Mouse (Mus musculus): ENCODE data around the gene Srd5a3. TPM values are rescaled to one million over a fixed set of nuclear protein-coding genes. Genes with fewer than 3 reads are reported as not detected.
"Not testable (repeated sequence)": the region's sequence is repeated elsewhere in the genome, so short reads cannot be mapped to it uniquely, and the experiment has no call there.

Gene Srd5a3
- 10 to 100 TPM; 18.2 to 22.3 (median 21.1) TPM for total RNA-seq (2022)

GRCm38 (mm10) chr5:76139808-76140729 is at the start of gene Srd5a3:
Gene Srd5a3, plus strand, starts transcription at chr5:76140271.
- DNase-seq (ENCODE audit: low spot score in 2 of 2), result peak; percentile 90 to 93

- not testable (repeated sequence) for DNase-seq (ENCODE audit: low spot score in 2 of 2)
Measured at GRCm38 (mm10) chr5:76103809-76104208, 36.3 kb upstream of the Srd5a3 start.

GRCm38 (mm10) chr5:76107306-76107705 is 32.8 kb upstream of the Srd5a3 start:
- DNase-seq (ENCODE audit: low spot score in 2 of 2), result no peak

- DNase-seq (ENCODE audit: low spot score in 2 of 2), result no peak
Measured at GRCm38 (mm10) chr5:76108496-76108895, 31.6 kb upstream of the Srd5a3 start.

GRCm38 (mm10) chr5:76111173-76111572 is 28.9 kb upstream of the Srd5a3 start:
- DNase-seq (ENCODE audit: low spot score in 2 of 2), result no peak

- DNase-seq (ENCODE audit: low spot score in 2 of 2), result no peak
Measured at GRCm38 (mm10) chr5:76112016-76112415, 28.1 kb upstream of the Srd5a3 start.

GRCm38 (mm10) chr5:76115436-76116041 is 24.5 kb upstream of the Srd5a3 start:
- no peak for DNase-seq (ENCODE audit: low spot score in 2 of 2)

- DNase-seq (ENCODE audit: low spot score in 2 of 2), result peak; percentile 38 to 76
Measured at GRCm38 (mm10) chr5:76118441-76118840, 21.6 kb upstream of the Srd5a3 start.

- DNase-seq (ENCODE audit: low spot score in 2 of 2), result no peak
Measured at GRCm38 (mm10) chr5:76120634-76121033, 19.4 kb upstream of the Srd5a3 start.

GRCm38 (mm10) chr5:76127584-76128316 is 12.3 kb upstream of the Srd5a3 start:
- no peak for DNase-seq (ENCODE audit: low spot score in 2 of 2)

GRCm38 (mm10) chr5:76130292-76130691 is 9.8 kb upstream of the Srd5a3 start:
- peak in 1 of 2 experiments; percentile 28 for DNase-seq (ENCODE audit: low spot score in 2 of 2)

- DNase-seq (ENCODE audit: low spot score in 2 of 2), result no peak
Measured at GRCm38 (mm10) chr5:76131990-76132389, 8.1 kb upstream of the Srd5a3 start.

- no peak for DNase-seq (ENCODE audit: low spot score in 2 of 2)
Measured at GRCm38 (mm10) chr5:76135644-76136043, 4.4 kb upstream of the Srd5a3 start.

- no peak for DNase-seq (ENCODE audit: low spot score in 2 of 2)
Measured at GRCm38 (mm10) chr5:76136271-76136670, 3.8 kb upstream of the Srd5a3 start.

GRCm38 (mm10) chr5:76137586-76137985 is 2.5 kb upstream of the Srd5a3 start:
- DNase-seq (ENCODE audit: low spot score in 2 of 2), result no peak

GRCm38 (mm10) chr5:76138071-76138470 is 2.0 kb upstream of the Srd5a3 start:
- no peak for DNase-seq (ENCODE audit: low spot score in 2 of 2)

- peak in 1 of 2 experiments; percentile 17 for DNase-seq (ENCODE audit: low spot score in 2 of 2)
Measured at GRCm38 (mm10) chr5:76138512-76138911, 1.6 kb upstream of the Srd5a3 start.

- DNase-seq (ENCODE audit: low spot score in 2 of 2), result no peak
Measured at GRCm38 (mm10) chr5:76139171-76139671, 850 bp upstream of the Srd5a3 start.

GRCm38 (mm10) chr5:76140730-76141066 is 627 bp downstream of the Srd5a3 start:
- no peak for DNase-seq (ENCODE audit: low spot score in 2 of 2)

GRCm38 (mm10) chr5:76143356-76143755 is 3.3 kb downstream of the Srd5a3 start:
- no peak for DNase-seq (ENCODE audit: low spot score in 2 of 2)

GRCm38 (mm10) chr5:76146401-76146800 is 6.3 kb downstream of the Srd5a3 start:
- DNase-seq (ENCODE audit: low spot score in 2 of 2), result no peak

- no peak for DNase-seq (ENCODE audit: low spot score in 2 of 2)
Measured at GRCm38 (mm10) chr5:76149436-76149835, 9.4 kb downstream of the Srd5a3 start.
